Mouse (Mus musculus): ENCODE results near the gene Nol6. TPM values are rescaled to one million over a fixed set of nuclear protein-coding genes. Genes with fewer than 3 reads are reported as not detected.

The Nol6 gene
- polyA plus RNA-seq, 1 experiment from 2014 or later: 30.2 TPM

GRCm38 (mm10) chr4:41078726-41079125, 45.5 kb downstream of the Nol6 start:
- H3K9me3 ChIP-seq: no peaks in the 10 kb centered on the region
- no peaks in the 10 kb centered on the region for H3K36me3 ChIP-seq
- no peak overlapping the region for H3K9ac ChIP-seq
- ATAC-seq (ENCODE audit: insufficient number of reproducible peaks, insufficient read depth, low FRiP score, low TSS enrichment): no peak
- H3K4me2 ChIP-seq (replicated peaks): no peak overlapping the region
- H3K4me3 ChIP-seq: no peak overlapping the region
- H3K27me3 ChIP-seq: no peaks in the 10 kb centered on the region
- no peak overlapping the region for H3K27ac ChIP-seq
- WGBS: 70% methylated on average over 6 of the region's 6 CpGs
- no peaks in the 10 kb centered on the region for H3K4me1 ChIP-seq

- no peaks in the 10 kb centered on the region for H3K4me1 ChIP-seq
- H3K27me3 ChIP-seq: no peaks in the 10 kb centered on the region
- 73% methylated on average over 6 of the region's 6 CpGs for WGBS
- H3K4me3 ChIP-seq: no peak overlapping the region
- no peaks in the 10 kb centered on the region for H3K36me3 ChIP-seq
- no peak overlapping the region for H3K4me2 ChIP-seq (replicated peaks)
- H3K9me3 ChIP-seq: no peaks in the 10 kb centered on the region
- ATAC-seq (ENCODE audit: insufficient number of reproducible peaks, insufficient read depth, low FRiP score, low TSS enrichment): no peak
- no peak overlapping the region for H3K27ac ChIP-seq
- no peak overlapping the region for H3K9ac ChIP-seq
Observed at GRCm38 (mm10) chr4:41074461-41074860, 49.8 kb downstream of the Nol6 start.

GRCm38 (mm10) chr4:41073008-41073817, 51.0 kb downstream of the Nol6 start:
- no peaks in the 10 kb centered on the region for H3K9me3 ChIP-seq
- no peak overlapping the region for H3K27ac ChIP-seq
- no peaks in the 10 kb centered on the region for H3K27me3 ChIP-seq
- H3K4me3 ChIP-seq: no peak overlapping the region
- no peak overlapping the region for H3K9ac ChIP-seq
- H3K4me1 ChIP-seq: no peaks in the 10 kb centered on the region
- no peak for ATAC-seq (ENCODE audit: insufficient number of reproducible peaks, insufficient read depth, low FRiP score, low TSS enrichment)
- no peaks in the 10 kb centered on the region for H3K36me3 ChIP-seq
- no peak overlapping the region for H3K4me2 ChIP-seq (replicated peaks)
- WGBS: 79% methylated on average over 12 of the region's 12 CpGs

- no peak overlapping the region for H3K4me2 ChIP-seq (replicated peaks)
- no peak overlapping the region for H3K27ac ChIP-seq
- H3K4me1 ChIP-seq: no peaks in the 10 kb centered on the region
- ATAC-seq (ENCODE audit: insufficient number of reproducible peaks, insufficient read depth, low FRiP score, low TSS enrichment): no peak
- no peaks in the 10 kb centered on the region for H3K27me3 ChIP-seq
- H3K36me3 ChIP-seq: no peaks in the 10 kb centered on the region
- no peak overlapping the region for H3K9ac ChIP-seq
- no peaks in the 10 kb centered on the region for H3K9me3 ChIP-seq
- no peak overlapping the region for H3K4me3 ChIP-seq
- 69% methylated on average over 14 of the region's 14 CpGs for WGBS
Observed at GRCm38 (mm10) chr4:41071500-41072429, 52.5 kb downstream of the Nol6 start.

- Histone ChIP-seq H3K27ac (no peak overlapping the region), H3K4me1 (0 out of 2 replicates have a peak, but pooled peaks cover 6% of the 10 kb centered on the region), H3K9ac (no peak overlapping the region), H3K9me3 (no peaks in the 10 kb centered on the region), H3K4me3 (no peak overlapping the region), H3K4me2 (replicated peaks) (no peak overlapping the region), H3K27me3 (0 out of 2 replicates have a peak, but pooled peaks cover 3% of the 10 kb centered on the region), H3K36me3 (no peaks in the 10 kb centered on the region)
- 86% methylated on average over 4 of the region's 4 CpGs for WGBS
- no peak for ATAC-seq (ENCODE audit: insufficient number of reproducible peaks, insufficient read depth, low FRiP score, low TSS enrichment)
Observed at GRCm38 (mm10) chr4:41065196-41065595, 59.1 kb downstream of the Nol6 start.

Other genes with a start within 250 kb of the Nol6 start
- gene Spink4, start 204.4 kb downstream of the Nol6 start, polyA plus RNA-seq (2016; fragmentation: Nextera tagmentation; extraction: Ambion mirVana): not detected in 2 replicates
- gene Bag1, start 176.2 kb downstream of the Nol6 start, polyA plus RNA-seq (2016; fragmentation: Nextera tagmentation; extraction: Ambion mirVana): 252 and 253 TPM in 2 replicates
- gene Chmp5, start 176.0 kb downstream of the Nol6 start, polyA plus RNA-seq (2016; fragmentation: Nextera tagmentation; extraction: Ambion mirVana): 105 and 110 TPM in 2 replicates
- gene Nfx1, start 153.5 kb downstream of the Nol6 start, polyA plus RNA-seq (2016; fragmentation: Nextera tagmentation; extraction: Ambion mirVana): 108 and 110 TPM in 2 replicates
- gene Aqp7, start 76.3 kb downstream of the Nol6 start, polyA plus RNA-seq (2016; fragmentation: Nextera tagmentation; extraction: Ambion mirVana): 0.14 TPM in 1 of 2 replicates, not detected in the other
- 2.1 and 2.7 TPM in 2 replicates for gene Aqp3, start 26.3 kb downstream of the Nol6 start, polyA plus RNA-seq (2016; fragmentation: Nextera tagmentation; extraction: Ambion mirVana)
- 104 and 119 TPM in 2 replicates for gene Ube2r2, start 11.3 kb upstream of the Nol6 start, polyA plus RNA-seq (2016; fragmentation: Nextera tagmentation; extraction: Ambion mirVana)
- 74.4 and 77.6 TPM in 2 replicates for gene Ubap2, start 150.7 kb upstream of the Nol6 start, polyA plus RNA-seq (2016; fragmentation: Nextera tagmentation; extraction: Ambion mirVana)
- 55.7 and 57.1 TPM in 2 replicates for gene Dcaf12, start 190.4 kb upstream of the Nol6 start, polyA plus RNA-seq (2016; fragmentation: Nextera tagmentation; extraction: Ambion mirVana)
- gene Ubap1, start 224.5 kb upstream of the Nol6 start, polyA plus RNA-seq (2016; fragmentation: Nextera tagmentation; extraction: Ambion mirVana): 60.5 and 74.7 TPM in 2 replicates